Mouse (Mus musculus) ovary, postnatal 10 days (tissue): Measurements from ENCODE around the gene Lpp.

Experiments used
- DNase-seq: peaks from one replicate; pipeline ENCODE4 v3.0.0; 2022; ENCODE audit warnings: low spot score

The Lpp gene

DNA sequence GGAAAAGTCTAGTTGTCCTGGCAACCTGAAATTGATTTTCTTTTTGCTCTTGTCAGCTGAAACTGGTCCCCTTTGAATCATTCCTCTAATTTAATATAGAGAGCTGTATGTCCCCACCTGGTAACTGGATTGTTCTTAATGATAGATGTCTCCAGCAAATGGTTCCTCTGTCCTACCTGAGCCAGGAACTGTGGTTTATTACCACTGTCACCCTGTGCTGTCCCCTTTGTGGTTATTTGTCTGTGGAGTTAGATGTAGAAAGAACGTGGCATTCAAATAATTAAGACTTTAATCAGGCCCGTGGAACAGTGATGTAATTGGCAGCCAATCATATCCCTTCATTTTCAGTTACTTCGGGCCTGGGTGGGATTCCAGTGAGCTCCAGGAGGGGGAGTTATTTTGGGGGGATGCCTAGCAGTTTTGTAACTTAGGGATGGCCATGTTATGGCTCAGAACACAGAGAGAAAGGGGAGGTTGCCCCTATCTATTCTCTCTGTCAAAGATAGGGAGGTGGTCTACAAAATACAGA, 109.1 kb downstream of the Lpp start:
- no peak for DNase-seq

DNA sequence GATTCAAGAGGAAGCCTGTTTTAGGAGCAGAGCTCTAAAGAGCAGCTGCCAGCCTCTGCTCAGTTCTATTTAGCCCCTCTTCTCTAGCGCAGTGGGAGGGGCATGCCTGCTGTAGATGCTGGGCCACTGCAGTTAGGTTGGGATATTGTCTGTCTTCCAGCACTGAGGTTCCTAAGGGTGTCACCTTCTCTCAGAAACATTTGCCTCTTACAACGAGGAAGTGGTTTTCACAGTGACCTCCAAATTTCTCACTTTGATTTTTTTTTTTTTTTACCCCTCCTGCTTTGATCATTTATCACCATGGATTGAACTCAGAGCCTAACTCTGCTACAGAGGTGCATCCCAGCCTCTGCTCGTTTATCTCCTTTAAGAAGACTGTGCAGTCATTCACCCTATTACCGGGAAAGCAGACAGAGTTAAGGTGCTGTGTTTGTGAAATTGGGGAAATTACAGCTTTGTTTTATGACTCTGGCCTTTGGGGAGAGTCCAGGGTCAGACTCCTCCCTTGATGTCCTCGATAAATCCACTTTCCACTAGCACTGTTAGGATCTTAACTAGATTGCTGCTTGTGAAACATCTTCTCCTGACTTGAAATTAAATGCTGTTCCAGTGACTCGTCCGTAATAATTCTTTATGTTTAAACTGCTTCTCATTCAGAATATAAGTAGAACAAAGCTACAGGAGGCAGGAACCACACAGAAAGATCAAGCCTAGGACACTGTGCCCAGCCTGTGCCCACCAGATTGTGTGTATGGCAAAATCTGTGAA, 111.7 kb downstream of the Lpp start:
- DNase-seq = no peak

GRCm38 (mm10) chr16:24506237-24506636, 112.9 kb downstream of the Lpp start:
- DNase-seq = no peak

DNA sequence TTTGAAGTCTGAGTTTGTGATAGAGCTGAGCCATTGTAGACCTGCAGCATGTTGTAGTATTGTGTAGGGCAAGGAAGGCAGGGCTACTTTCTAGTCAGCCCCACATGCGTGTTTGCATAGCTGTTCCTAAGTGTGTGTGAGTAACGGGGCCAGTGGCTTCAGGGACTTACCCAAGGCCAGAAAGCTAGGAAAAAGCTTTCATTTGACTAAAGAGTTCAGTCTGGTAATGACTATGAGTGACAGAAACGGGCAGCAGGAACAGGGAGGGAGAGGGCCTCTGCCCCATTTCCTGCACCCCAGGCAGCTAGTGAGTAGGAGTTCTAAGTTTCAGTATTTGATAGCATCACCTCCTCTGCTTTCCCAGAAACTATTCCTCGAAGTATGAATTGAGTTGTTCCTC, 113.4 kb downstream of the Lpp start:
- DNase-seq = no peak

- DNase-seq = no peak
These were observed 114.7 kb downstream of the Lpp start for GRCm38 (mm10) chr16:24507927-24508540.

DNA sequence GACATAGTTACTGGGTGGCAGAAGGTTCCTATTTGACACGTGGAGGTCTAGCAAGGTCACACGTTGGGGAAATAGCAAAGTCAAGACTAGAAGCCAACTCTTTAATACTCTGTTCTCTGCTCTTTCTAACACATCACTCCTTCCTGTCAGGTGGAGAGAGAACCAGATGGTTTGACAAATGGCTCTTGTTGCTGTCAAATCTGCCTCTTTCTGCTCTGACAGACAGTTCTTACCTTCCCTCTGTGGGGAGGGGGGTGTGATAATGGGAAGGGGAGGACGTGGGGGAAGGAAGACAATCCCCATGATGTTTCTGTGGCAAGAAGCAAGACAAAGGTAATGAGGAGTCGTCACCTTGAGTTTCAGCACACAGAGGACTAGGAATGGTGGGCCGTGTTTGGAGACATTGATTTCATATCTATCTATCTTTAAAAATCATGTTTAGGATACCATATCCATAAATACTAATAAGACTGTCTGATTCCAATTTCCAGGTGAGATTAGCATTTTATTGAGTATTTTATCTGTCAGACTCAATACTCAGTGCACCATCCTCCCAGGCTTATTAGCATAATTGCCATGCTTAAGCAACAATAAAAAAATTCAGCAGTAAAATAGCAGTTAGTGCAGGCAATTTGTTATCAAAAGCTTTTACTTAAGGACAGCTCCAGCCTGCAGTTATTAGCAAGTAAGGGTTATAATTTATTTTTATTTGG, 115.9 kb downstream of the Lpp start:
- no peak for DNase-seq

DNA sequence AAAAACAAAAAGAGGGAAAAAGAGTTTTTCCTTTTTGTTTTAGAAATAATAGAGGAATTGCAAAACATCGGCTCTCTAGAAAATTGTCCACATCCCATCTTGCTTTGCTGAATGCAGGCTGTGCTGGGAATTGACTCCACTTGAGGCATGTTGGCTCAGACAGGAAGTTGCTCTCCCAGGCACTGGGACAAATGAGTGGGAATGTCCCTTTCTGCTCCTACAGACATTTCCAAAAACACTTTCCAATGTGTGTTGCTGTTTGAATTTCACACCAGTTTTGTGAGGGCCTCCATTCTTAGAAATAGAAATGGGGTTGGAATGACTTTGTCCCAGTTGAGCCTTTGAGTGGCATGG, 116.5 kb downstream of the Lpp start:
- DNase-seq = no peak

DNA sequence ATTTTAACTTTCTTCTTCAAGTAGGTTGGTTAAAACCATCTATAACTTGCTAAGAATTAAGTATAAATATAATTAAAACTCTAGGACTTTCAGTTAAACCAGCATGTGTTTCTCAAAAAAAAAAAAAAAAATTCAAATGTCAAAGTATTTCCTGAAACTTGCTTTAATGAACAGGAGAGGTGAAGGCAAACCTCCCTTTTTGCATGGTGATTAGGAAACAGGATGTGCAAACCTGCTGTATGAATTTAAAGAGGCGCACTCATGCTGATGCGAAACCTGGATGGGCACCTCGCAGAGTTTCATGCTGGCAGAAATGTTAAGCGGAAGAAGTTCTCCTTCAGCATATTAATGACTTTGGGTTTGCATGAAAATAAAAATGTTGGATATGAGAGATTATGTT, 119.9 kb downstream of the Lpp start:
- DNase-seq = no peak

DNA sequence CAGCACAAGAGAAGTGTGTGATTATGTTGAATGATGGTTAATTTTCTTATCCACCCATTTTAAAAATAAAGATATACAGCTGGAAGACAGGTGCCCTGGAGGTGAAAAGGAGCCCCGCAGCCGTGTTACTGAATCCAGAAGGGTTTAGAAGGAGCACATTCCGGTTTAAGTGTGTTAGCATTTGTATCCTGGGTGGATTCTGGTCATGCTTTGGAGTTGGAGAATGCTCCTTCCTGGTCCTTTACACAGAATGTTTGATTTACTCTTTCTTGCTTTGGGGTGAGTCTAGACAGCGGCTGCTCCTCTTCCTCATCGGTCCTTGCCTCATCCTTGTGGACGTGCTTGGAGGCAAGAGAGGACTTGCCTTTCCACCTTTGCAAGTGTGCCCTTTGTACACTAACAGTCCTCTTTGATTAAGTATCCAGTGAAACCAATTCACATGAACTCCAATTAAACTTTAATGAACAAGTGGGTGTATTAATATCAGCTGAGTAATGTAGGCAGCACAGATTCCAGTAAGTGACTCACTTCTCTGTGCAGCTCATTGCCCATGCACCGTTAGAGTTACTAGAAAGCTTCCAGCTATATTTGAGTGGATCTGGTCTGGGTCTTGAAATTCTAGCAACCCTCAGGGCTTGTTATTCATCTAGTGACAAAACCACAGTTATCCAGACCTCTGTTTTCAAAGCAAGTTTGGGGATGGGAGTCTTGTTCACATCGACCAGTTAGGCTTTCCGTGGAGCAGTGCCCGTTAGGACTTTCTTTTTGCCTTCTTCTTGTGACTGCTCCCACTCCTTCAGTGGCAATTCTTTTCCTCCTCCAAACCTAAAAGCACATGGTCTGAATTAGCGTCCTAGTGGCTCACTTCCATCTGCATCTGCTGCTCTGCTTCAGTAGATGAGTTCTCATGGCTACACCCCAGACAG, 121.8 kb downstream of the Lpp start:
- no peak for DNase-seq

DNA sequence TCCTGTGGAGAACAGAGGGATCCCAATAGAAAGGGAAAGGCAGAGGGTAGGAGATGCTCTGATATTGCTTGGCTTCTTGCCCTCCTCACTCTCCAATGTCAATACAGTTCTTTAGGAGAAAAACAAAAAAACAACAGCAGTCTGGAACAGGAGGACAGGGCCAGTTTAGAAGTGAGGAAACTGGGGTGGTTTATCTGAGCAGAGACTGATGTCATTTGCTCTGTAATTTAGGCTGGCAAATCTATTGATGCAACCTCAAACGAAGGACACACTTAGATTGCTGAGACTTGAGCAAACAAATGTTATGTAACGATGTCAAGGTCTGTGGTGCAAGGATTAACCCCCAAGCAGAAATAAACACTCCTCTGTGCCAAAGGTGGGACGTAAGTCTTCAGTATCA, 123.7 kb downstream of the Lpp start:
- no peak for DNase-seq

GRCm38 (mm10) chr16:24517501-24518042, 124.3 kb downstream of the Lpp start:
- no peak for DNase-seq

- no peak for DNase-seq
These were observed 125.5 kb downstream of the Lpp start for GRCm38 (mm10) chr16:24518785-24519184.

- DNase-seq = no peak
These were observed 133.9 kb downstream of the Lpp start for GRCm38 (mm10) chr16:24527219-24527618.

- no peak for DNase-seq
These were observed 138.4 kb downstream of the Lpp start for GRCm38 (mm10) chr16:24531681-24532080.

- DNase-seq = no peak
These were observed 141.9 kb downstream of the Lpp start for GRCm38 (mm10) chr16:24535221-24535620.

- DNase-seq = no peak
These were observed 143.0 kb downstream of the Lpp start for GRCm38 (mm10) chr16:24536261-24536660.

- DNase-seq = no peak
These were observed 145.7 kb downstream of the Lpp start for GRCm38 (mm10) chr16:24539003-24539402.

GRCm38 (mm10) chr16:24542864-24543263, 149.6 kb downstream of the Lpp start:
- DNase-seq = no peak

- DNase-seq = no peak
These were observed 152.1 kb downstream of the Lpp start for GRCm38 (mm10) chr16:24545366-24545765.

- no peak for DNase-seq
These were observed 165.2 kb downstream of the Lpp start for GRCm38 (mm10) chr16:24558458-24558857.

GRCm38 (mm10) chr16:24559811-24560210, 166.5 kb downstream of the Lpp start:
- no peak for DNase-seq

DNA sequence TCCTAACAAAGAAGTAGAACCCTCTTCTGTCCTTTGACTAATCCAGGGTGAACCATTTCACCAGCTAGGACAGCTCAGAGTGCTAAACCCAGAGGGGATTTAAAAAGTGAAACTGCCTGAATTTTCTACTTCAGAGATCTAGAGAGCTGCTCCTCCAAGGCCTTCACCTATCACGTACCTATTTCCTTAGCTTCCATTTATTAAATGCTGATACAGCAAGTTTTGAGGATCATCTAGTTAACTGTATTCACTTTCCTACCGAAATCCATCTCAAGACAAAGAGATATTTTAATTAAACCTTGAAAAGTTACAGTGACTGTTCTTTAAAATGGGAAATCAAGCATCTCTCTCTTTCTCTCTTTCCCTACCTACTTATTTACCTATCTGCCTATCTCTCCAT, 167.7 kb downstream of the Lpp start:
- DNase-seq = no peak
